Mouse (Mus musculus) liver, postnatal 0 days (tissue): ENCODE results near the gene Fcgr4. TPM values are rescaled to one million over a fixed set of nuclear protein-coding genes. Genes with fewer than 3 reads are reported as not detected.

ENCODE experiments used
- ATAC-seq: fragments of 200-750 bp; cut with Nextera tagmentation; 2 replicates; pipeline ENCODE4 v1.8.0; 2017; ENCODE audit warnings: mild to moderate bottlenecking, moderate library complexity
- DNase-seq: peaks from one replicate; pipeline ENCODE4 v3.0.0-alpha.2; 2016
- H3K27ac ChIP-seq: fragments of 300-500 bp; sonication (generic); 2 replicates; pipeline ENCODE4 v1.5.1; 2014; ENCODE audit warnings: antibody characterized with exemption, moderate library complexity, mild to moderate bottlenecking, low read depth
- H3K27me3 ChIP-seq: fragments of 300-500 bp; sonication (generic); 2 replicates; pipeline ENCODE4 v1.6.1; 2014; ENCODE audit warnings: low read length, control low read depth, mixed read lengths; ENCODE audit not compliant: insufficient read depth
- H3K36me3 ChIP-seq: fragments of 300-500 bp; sonication (generic); replicated peaks from 2 replicates; pipeline ENCODE4 v1.6.1; 2014; ENCODE audit warnings: mild to moderate bottlenecking, control low read depth, low read length, moderate library complexity, mixed read lengths; ENCODE audit not compliant: insufficient read depth
- H3K4me1 ChIP-seq: fragments of 300-500 bp; sonication (generic); 2 replicates; pipeline ENCODE4 v1.6.1; 2014; ENCODE audit warnings: antibody characterized with exemption, mild to moderate bottlenecking, control low read depth; ENCODE audit not compliant: insufficient read depth
- H3K4me2 ChIP-seq: fragments of 300-500 bp; sonication (generic); 2 replicates; pipeline ENCODE4 v1.6.1; 2014; ENCODE audit warnings: low read depth, mild to moderate bottlenecking, low read length, moderate library complexity, mixed read lengths
- H3K4me3 ChIP-seq: fragments of 300-500 bp; sonication (generic); 2 replicates; pipeline ENCODE4 v1.5.1; 2014; ENCODE audit warnings: low read depth, low read length
- H3K9ac ChIP-seq: fragments of 300-500 bp; sonication (generic); replicated peaks from 2 replicates; pipeline ENCODE4 v1.6.1; 2014; ENCODE audit warnings: mild to moderate bottlenecking, moderate library complexity
- H3K9me3 ChIP-seq: fragments of 300-500 bp; sonication (generic); 2 replicates; pipeline ENCODE4 v1.6.1; 2016; ENCODE audit warnings: mild to moderate bottlenecking, control low read depth, low read length, mixed read lengths
- CTCF ChIP-seq: sonication (generic); IDR thresholded peaks from 2 replicates; pipeline ENCODE4 v1.5.1; 2016; ENCODE audit warnings: antibody characterized with exemption, low read depth
- EP300 ChIP-seq: IDR thresholded peaks from 2 replicates; pipeline ENCODE4 v1.6.1; 2016; ENCODE audit warnings: antibody characterized with exemption, low read depth, mild to moderate bottlenecking
- WGBS: fragments of 180-500 bp; shearing (Covaris S2); extraction: QIAGEN DNeasy Blood & Tissue Kit; methylation state at CpG from one replicate; pipeline ENCODE4 v1.1.7; 2014; ENCODE audit not compliant: insufficient replicate concordance; 5-methylcytosine and 5-hydroxymethylcytosine counted together
- polyA plus RNA-seq: library from polyadenylated mRNA; unstranded; fragments of >200 nt; fragmentation: Nextera tagmentation; extraction: Ambion mirVana; gene quantifications from 2 replicates; pipeline ENCODE4 v1.2.1, GENCODE M21; 2015

The Fcgr4 gene
- polyA plus RNA-seq, 1 experiment from 2014 or later, result 9.4 TPM

GRCm38 (mm10) chr1:171039135-171039534 is 20.4 kb downstream of the Fcgr4 start:
- Histone ChIP-seq H3K36me3 (no peaks in the 10 kb centered on the region), H3K27me3 (no peaks in the 10 kb centered on the region; the same call in 1 of the 2 replicates), H3K4me1 (peaks cover 7% of the 10 kb centered on the region), H3K9me3 (no peaks in the 10 kb centered on the region), H3K27ac (no peak overlapping the region), H3K4me3 (no peak overlapping the region), H3K4me2 (no peak overlapping the region), H3K9ac (no peak overlapping the region)
- ATAC-seq, result no peak
- no peak for TF ChIP-seq EP300
- TF ChIP-seq CTCF, result no peak
- DNase-seq, result no peak
- WGBS, result 79% methylated on average over 6 of the region's 6 CpGs

- H3K9ac ChIP-seq, result no peak overlapping the region
- H3K27me3 ChIP-seq, result no peaks in the 10 kb centered on the region; the same call in 1 of the 2 replicates
- DNase-seq (no peak), ATAC-seq (no peak)
- 74% methylated on average over 7 of the region's 7 CpGs for WGBS
- H3K4me2 ChIP-seq, result no peak overlapping the region
- peaks cover 3% of the 10 kb centered on the region for H3K4me1 ChIP-seq
- no peaks in the 10 kb centered on the region for H3K36me3 ChIP-seq
- no peak for TF ChIP-seq EP300
- no peak overlapping the region for H3K4me3 ChIP-seq
- no peak overlapping the region for H3K27ac ChIP-seq
- no peaks in the 10 kb centered on the region for H3K9me3 ChIP-seq
Observed at GRCm38 (mm10) chr1:171039880-171040279, 21.2 kb downstream of the Fcgr4 start.

DNA sequence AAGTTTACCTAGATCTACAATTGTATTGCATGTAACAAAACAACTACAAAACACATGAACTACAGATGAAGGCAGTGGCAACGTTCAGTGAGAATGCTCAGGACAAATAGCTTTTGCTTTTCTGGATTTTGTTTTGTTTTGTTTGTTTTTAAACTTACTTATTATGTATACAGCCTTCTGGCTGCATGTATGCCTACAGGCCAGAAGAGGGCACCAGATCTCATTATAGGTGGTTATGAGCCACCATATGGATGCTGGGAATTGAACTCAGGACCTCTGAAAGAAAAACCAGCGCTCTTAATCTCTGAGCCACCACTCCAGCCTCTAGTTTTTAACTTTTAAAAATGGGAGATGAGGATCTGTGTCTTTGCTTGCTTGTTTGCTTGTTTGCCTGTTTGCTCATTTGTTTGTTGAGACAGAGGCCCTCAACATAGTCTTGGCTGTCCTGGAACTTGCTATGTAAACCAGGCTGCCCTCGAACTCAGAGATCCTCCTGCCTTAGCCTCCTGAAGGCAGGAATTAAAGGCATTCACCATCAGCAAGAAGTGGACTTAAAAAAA is 25.0 kb downstream of the Fcgr4 start:
- H3K27me3 ChIP-seq, result no peaks in the 10 kb centered on the region; the same call in 1 of the 2 replicates
- WGBS, result 72% methylated on average over 3 of the region's 3 CpGs
- no peak for DNase-seq
- no peak for ATAC-seq
- no peaks in the 10 kb centered on the region for H3K9me3 ChIP-seq
- H3K4me3 ChIP-seq, result peak overlapping the region; percentile 61
- 0 out of 2 replicates have a peak overlapping the region, but pooled peaks have one; percentile 74 for H3K27ac ChIP-seq
- no peaks in the 10 kb centered on the region for H3K36me3 ChIP-seq
- H3K4me2 ChIP-seq, result peak overlapping the region; percentile 71
- no peak overlapping the region for H3K9ac ChIP-seq
- TF ChIP-seq EP300 (no peak), CTCF (peak; percentile 44)
- H3K4me1 ChIP-seq, result no peaks in the 10 kb centered on the region

DNA sequence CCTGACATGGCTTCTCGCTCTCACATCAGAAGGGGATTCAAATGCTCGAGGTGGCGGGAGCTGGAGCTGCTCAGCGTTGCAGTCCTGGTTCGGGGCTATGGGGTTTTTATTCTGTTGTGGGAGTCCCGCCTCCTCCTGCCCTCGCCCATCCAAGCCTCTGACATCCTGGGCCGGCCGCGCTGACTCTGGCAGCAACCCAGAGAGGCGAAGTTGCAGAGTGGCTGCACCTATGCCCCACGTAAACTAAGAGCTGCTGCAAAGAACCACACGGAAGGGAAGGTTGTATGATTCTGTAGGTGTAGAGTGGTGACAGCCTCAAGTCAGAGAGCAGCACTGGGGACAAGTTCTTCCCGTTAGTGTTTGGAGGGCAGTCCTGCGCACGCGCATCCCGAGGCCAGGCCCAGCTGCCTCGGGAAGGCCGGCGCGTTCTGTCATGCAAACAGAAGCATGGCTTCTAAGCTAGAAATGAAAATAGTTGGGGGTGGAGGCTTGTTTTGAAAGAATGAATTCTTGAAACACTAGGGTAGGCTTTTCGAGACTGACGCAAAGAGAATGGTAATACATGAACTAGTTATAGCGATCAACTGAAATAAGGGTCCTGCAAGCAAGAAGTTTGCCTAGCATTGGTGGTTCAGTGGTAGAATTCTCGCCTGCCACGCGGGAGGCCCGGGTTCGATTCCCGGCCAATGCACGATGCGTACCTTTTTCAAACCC is 25.8 kb downstream of the Fcgr4 start:
- no peaks in the 10 kb centered on the region for H3K36me3 ChIP-seq
- no peaks in the 10 kb centered on the region for H3K9me3 ChIP-seq
- H3K27ac ChIP-seq, result peak overlapping the region; percentile 74
- no peak for TF ChIP-seq EP300
- no peaks in the 10 kb centered on the region; the same call in 1 of the 2 replicates for H3K27me3 ChIP-seq
- H3K4me2 ChIP-seq, result peak overlapping the region; percentile 71
- ATAC-seq (peak; percentile 94), DNase-seq (peak; percentile 89)
- under 1% methylated on average over 33 of the region's 33 CpGs for WGBS
- peak overlapping the region; percentile 61 for H3K4me3 ChIP-seq
- peak overlapping the region; percentile 51 for H3K9ac ChIP-seq
- no peaks in the 10 kb centered on the region for H3K4me1 ChIP-seq

GRCm38 (mm10) chr1:171045079-171045465 is 26.4 kb downstream of the Fcgr4 start:
- ATAC-seq, result no peak; the same call in 1 of the 2 replicates
- no peaks in the 10 kb centered on the region; the same call in 1 of the 2 replicates for H3K27me3 ChIP-seq
- H3K4me2 ChIP-seq, result peak overlapping the region; percentile 71
- WGBS, result 9% methylated on average over 14 of the region's 14 CpGs
- no peaks in the 10 kb centered on the region for H3K4me1 ChIP-seq
- no peaks in the 10 kb centered on the region for H3K36me3 ChIP-seq
- peak overlapping the region; percentile 61 for H3K4me3 ChIP-seq
- no peak overlapping the region; the same call in none of the 2 replicates for H3K9ac ChIP-seq
- no peak for DNase-seq
- no peak for TF ChIP-seq CTCF
- no peak for TF ChIP-seq EP300
- H3K27ac ChIP-seq, result no peak overlapping the region
- no peaks in the 10 kb centered on the region for H3K9me3 ChIP-seq

GRCm38 (mm10) chr1:171046501-171046900 is 27.8 kb downstream of the Fcgr4 start:
- Histone ChIP-seq H3K4me1 (peaks cover 9% of the 10 kb centered on the region; the same call in 1 of the 2 replicates), H3K36me3 (no peaks in the 10 kb centered on the region; the same call in 1 of the 2 replicates), H3K9ac (no peak overlapping the region), H3K27ac (no peak overlapping the region), H3K27me3 (no peaks in the 10 kb centered on the region), H3K9me3 (no peaks in the 10 kb centered on the region), H3K4me2 (no peak overlapping the region), H3K4me3 (no peak overlapping the region)
- TF ChIP-seq EP300 (no peak), CTCF (no peak)
- DNase-seq (no peak), ATAC-seq (no peak)
- WGBS, result 58% methylated on average over 3 of the region's 3 CpGs
